Mouse (Mus musculus) liver, embryonic 12.5 days (tissue): ENCODE measurements around the gene Fbxo48. TPM values are rescaled to one million over a fixed set of nuclear protein-coding genes. Genes with fewer than 3 reads are reported as not detected.

Experiments used
- ATAC-seq: fragments of 200-750 bp; cut with Nextera tagmentation; 2 replicates; pipeline ENCODE4 v1.8.0; 2017; ENCODE audit warnings: moderate number of reproducible peaks, mild to moderate bottlenecking, moderate library complexity
- H3K27ac ChIP-seq: fragments of 300-500 bp; sonication (generic); 2 replicates; pipeline ENCODE4 v1.5.1; 2016; ENCODE audit warnings: mild to moderate bottlenecking
- H3K27me3 ChIP-seq: fragments of 300-500 bp; sonication (generic); replicated peaks from 2 replicates; pipeline ENCODE4 v1.6.1; 2016; ENCODE audit warnings: mild to moderate bottlenecking, moderate library complexity
- H3K36me3 ChIP-seq: fragments of 300-500 bp; sonication (generic); 2 replicates; pipeline ENCODE4 v1.6.1; 2016; ENCODE audit warnings: mild to moderate bottlenecking, moderate library complexity
- H3K4me1 ChIP-seq: fragments of 300-500 bp; sonication (generic); 2 replicates; pipeline ENCODE4 v1.6.1; 2016
- H3K4me2 ChIP-seq: fragments of 300-500 bp; sonication (generic); 2 replicates; pipeline ENCODE4 v1.6.1; 2016; ENCODE audit warnings: mild to moderate bottlenecking, moderate library complexity
- H3K4me3 ChIP-seq: fragments of 300-500 bp; sonication (generic); 2 replicates; pipeline ENCODE4 v1.5.1; 2016; ENCODE audit warnings: mild to moderate bottlenecking, moderate library complexity
- H3K9ac ChIP-seq: fragments of 300-500 bp; sonication (generic); 2 replicates; pipeline ENCODE4 v1.6.1; 2016; ENCODE audit warnings: mild to moderate bottlenecking, moderate library complexity
- H3K9me3 ChIP-seq: fragments of 300-500 bp; sonication (generic); replicated peaks from 2 replicates; pipeline ENCODE4 v1.6.1; 2016; ENCODE audit warnings: mild to moderate bottlenecking, moderate library complexity
- WGBS: fragments of 180-500 bp; shearing (Covaris S2); methylation state at CpG from one replicate; pipeline ENCODE4 v1.1.7; 2016; ENCODE audit not compliant: insufficient replicate concordance; 5-methylcytosine and 5-hydroxymethylcytosine counted together
- polyA plus RNA-seq: library from polyadenylated mRNA; unstranded; fragments of >200 nt; fragmentation: Nextera tagmentation; extraction: Ambion mirVana; gene quantifications from 2 replicates; pipeline ENCODE4 v1.2.1, GENCODE M21; 2016

Gene Fbxo48
- polyA plus RNA-seq, 1 experiment from 2014 or later: 2.5 TPM

GRCm38 (mm10) chr11:16976937-16977336, 25.8 kb downstream of the Fbxo48 start:
- H3K9ac ChIP-seq: no peak overlapping the region
- H3K27me3 ChIP-seq: no peaks in the 10 kb centered on the region
- no peak overlapping the region for H3K27ac ChIP-seq
- peak; percentile 84 for ATAC-seq
- H3K4me1 ChIP-seq: peaks cover 19% of the 10 kb centered on the region
- no peaks in the 10 kb centered on the region for H3K36me3 ChIP-seq
- no peaks in the 10 kb centered on the region for H3K9me3 ChIP-seq
- H3K4me2 ChIP-seq: no peak overlapping the region
- WGBS: 10% methylated on average over 4 of the region's 4 CpGs
- H3K4me3 ChIP-seq: no peak overlapping the region

- Histone ChIP-seq H3K9me3 (no peaks in the 10 kb centered on the region), H3K4me2 (no peak overlapping the region), H3K27me3 (no peaks in the 10 kb centered on the region), H3K9ac (no peak overlapping the region), H3K27ac (no peak overlapping the region; the same call in 1 of the 2 replicates), H3K4me1 (peaks cover 19% of the 10 kb centered on the region), H3K36me3 (no peaks in the 10 kb centered on the region), H3K4me3 (no peak overlapping the region)
- ATAC-seq: 0 out of 2 replicates have a peak, but pooled peaks have one; percentile 23
- 31% methylated on average over 2 of the region's 2 CpGs for WGBS
Observed at GRCm38 (mm10) chr11:16977611-16978010, 26.4 kb downstream of the Fbxo48 start.

- no peak overlapping the region for H3K4me3 ChIP-seq
- WGBS: 56% methylated on average over 5 of the region's 5 CpGs
- H3K27me3 ChIP-seq: no peaks in the 10 kb centered on the region
- H3K9ac ChIP-seq: no peak overlapping the region
- no peak overlapping the region for H3K4me2 ChIP-seq
- H3K27ac ChIP-seq: no peak overlapping the region; the same call in 1 of the 2 replicates
- H3K9me3 ChIP-seq: no peaks in the 10 kb centered on the region
- peaks cover 19% of the 10 kb centered on the region for H3K4me1 ChIP-seq
- no peak for ATAC-seq
- no peaks in the 10 kb centered on the region for H3K36me3 ChIP-seq
Observed at GRCm38 (mm10) chr11:16978161-16978707, 27.1 kb downstream of the Fbxo48 start.

- Histone ChIP-seq H3K9ac (no peak overlapping the region), H3K4me2 (no peak overlapping the region), H3K4me3 (no peak overlapping the region), H3K27ac (no peak overlapping the region), H3K36me3 (no peaks in the 10 kb centered on the region), H3K4me1 (no peaks in the 10 kb centered on the region), H3K27me3 (no peaks in the 10 kb centered on the region), H3K9me3 (no peaks in the 10 kb centered on the region)
- 57% methylated on average over 7 of the region's 7 CpGs for WGBS
- ATAC-seq: no peak
Observed at GRCm38 (mm10) chr11:16986550-16987187, 35.5 kb downstream of the Fbxo48 start.

GRCm38 (mm10) chr11:16987745-16988328, 36.7 kb downstream of the Fbxo48 start:
- no peak overlapping the region for H3K4me3 ChIP-seq
- H3K9ac ChIP-seq: no peak overlapping the region
- no peaks in the 10 kb centered on the region for H3K27me3 ChIP-seq
- H3K36me3 ChIP-seq: no peaks in the 10 kb centered on the region
- H3K9me3 ChIP-seq: no peaks in the 10 kb centered on the region
- no peak overlapping the region for H3K4me2 ChIP-seq
- H3K4me1 ChIP-seq: no peaks in the 10 kb centered on the region
- H3K27ac ChIP-seq: no peak overlapping the region
- WGBS: 59% methylated on average over 6 of the region's 6 CpGs
- ATAC-seq: no peak

- H3K9ac ChIP-seq: no peak overlapping the region
- no peak overlapping the region for H3K4me2 ChIP-seq
- no peaks in the 10 kb centered on the region for H3K36me3 ChIP-seq
- H3K9me3 ChIP-seq: no peaks in the 10 kb centered on the region
- H3K27me3 ChIP-seq: no peaks in the 10 kb centered on the region
- H3K4me3 ChIP-seq: no peak overlapping the region
- H3K4me1 ChIP-seq: no peaks in the 10 kb centered on the region
- 79% methylated on average over 5 of the region's 5 CpGs for WGBS
- ATAC-seq: no peak
- no peak overlapping the region for H3K27ac ChIP-seq
Observed at GRCm38 (mm10) chr11:16989885-16990284, 38.7 kb downstream of the Fbxo48 start.

GRCm38 (mm10) chr11:16992880-16993279, 41.7 kb downstream of the Fbxo48 start:
- no peak overlapping the region for H3K4me3 ChIP-seq
- peaks cover 7% of the 10 kb centered on the region; the same call in 1 of the 2 replicates for H3K4me1 ChIP-seq
- H3K36me3 ChIP-seq: no peaks in the 10 kb centered on the region
- WGBS: 63% methylated on average over 6 of the region's 6 CpGs
- no peak for ATAC-seq
- no peak overlapping the region for H3K4me2 ChIP-seq
- no peaks in the 10 kb centered on the region for H3K9me3 ChIP-seq
- H3K27me3 ChIP-seq: no peaks in the 10 kb centered on the region
- H3K27ac ChIP-seq: no peak overlapping the region
- H3K9ac ChIP-seq: no peak overlapping the region

GRCm38 (mm10) chr11:16996818-16997217, 45.6 kb downstream of the Fbxo48 start:
- peaks cover 27% of the 10 kb centered on the region for H3K4me1 ChIP-seq
- no peak overlapping the region for H3K4me3 ChIP-seq
- H3K9me3 ChIP-seq: no peaks in the 10 kb centered on the region
- no peak overlapping the region for H3K27ac ChIP-seq
- H3K9ac ChIP-seq: no peak overlapping the region
- no peaks in the 10 kb centered on the region for H3K36me3 ChIP-seq
- H3K27me3 ChIP-seq: no peaks in the 10 kb centered on the region
- H3K4me2 ChIP-seq: no peak overlapping the region
- ATAC-seq: no peak

- H3K4me2 ChIP-seq: no peak overlapping the region
- H3K9me3 ChIP-seq: no peaks in the 10 kb centered on the region
- H3K4me1 ChIP-seq: peaks cover 28% of the 10 kb centered on the region
- H3K27me3 ChIP-seq: no peaks in the 10 kb centered on the region
- no peak for ATAC-seq
- H3K9ac ChIP-seq: no peak overlapping the region
- no peaks in the 10 kb centered on the region for H3K36me3 ChIP-seq
- H3K27ac ChIP-seq: no peak overlapping the region
- H3K4me3 ChIP-seq: no peak overlapping the region
Observed at GRCm38 (mm10) chr11:16997465-16997864, 46.3 kb downstream of the Fbxo48 start.

- H3K27me3 ChIP-seq: no peaks in the 10 kb centered on the region
- H3K4me2 ChIP-seq: no peak overlapping the region
- WGBS: 80% methylated on average over 4 of the region's 4 CpGs
- ATAC-seq: no peak
- H3K4me3 ChIP-seq: no peak overlapping the region
- H3K9ac ChIP-seq: no peak overlapping the region
- no peak overlapping the region for H3K27ac ChIP-seq
- H3K9me3 ChIP-seq: no peaks in the 10 kb centered on the region
- H3K4me1 ChIP-seq: peaks cover 46% of the 10 kb centered on the region
- H3K36me3 ChIP-seq: no peaks in the 10 kb centered on the region
Observed at GRCm38 (mm10) chr11:16999387-16999786, 48.2 kb downstream of the Fbxo48 start.

GRCm38 (mm10) chr11:16999933-17000332, 48.8 kb downstream of the Fbxo48 start:
- Histone ChIP-seq H3K9me3 (no peaks in the 10 kb centered on the region), H3K4me3 (no peak overlapping the region), H3K27me3 (no peaks in the 10 kb centered on the region), H3K36me3 (no peaks in the 10 kb centered on the region), H3K4me2 (no peak overlapping the region), H3K27ac (no peak overlapping the region), H3K4me1 (peaks cover 51% of the 10 kb centered on the region), H3K9ac (no peak overlapping the region)
- ATAC-seq: no peak

GRCm38 (mm10) chr11:17000353-17001334, 49.5 kb downstream of the Fbxo48 start:
- Histone ChIP-seq H3K4me1 (peaks cover 53% of the 10 kb centered on the region), H3K27ac (no peak overlapping the region), H3K4me3 (no peak overlapping the region), H3K9me3 (no peaks in the 10 kb centered on the region), H3K36me3 (no peaks in the 10 kb centered on the region), H3K9ac (no peak overlapping the region), H3K27me3 (no peaks in the 10 kb centered on the region), H3K4me2 (no peak overlapping the region)
- 42% methylated on average over 9 of the region's 9 CpGs for WGBS
- ATAC-seq: no peak
